Mouse (Mus musculus): ENCODE data around the gene Cryab. TPM values are rescaled to one million over a fixed set of nuclear protein-coding genes. Genes with fewer than 3 reads are reported as not detected.

Cryab gene
- polyA plus RNA-seq, 1 experiment, result 364 TPM

- Histone ChIP-seq H3K4me1 (ENCODE audit: control insufficient read depth, insufficient read depth, low read length) (peaks cover under 1% of the 10 kb centered on the region; the same call in 1 of the 2 replicates), H3K27ac (ENCODE audit: insufficient read depth, low read length) (peak within 1 kb of the TSS; percentile 37; the same call in 1 of the 2 replicates), H3K4me3 (replicated peaks; ENCODE audit: insufficient read depth, low read depth, low read length) (peak within 1 kb of the TSS; percentile 64), H3K27me3 (ENCODE audit: control insufficient read depth, insufficient read depth, low read length) (no peaks in the 10 kb centered on the region)
- TF ChIP-seq POLR2A (IDR thresholded peaks at IDR 0.05; ENCODE audit: borderline replicate concordance, insufficient read depth, low read length) (peak; percentile 32; the same call in 1 of the 2 replicates), CTCF (IDR thresholded peaks at IDR 0.05; ENCODE audit: borderline replicate concordance, insufficient read depth, low read depth, low read length) (peak; percentile 20; the same call in 1 of the 2 replicates)
- 4% methylated on average over 19 of the region's 19 CpGs for WGBS
- DNase-seq, result peak in 1 of 2 experiments; percentile 56
Measured at GRCm38 (mm10) chr9:50746214-50746677, 4.9 kb upstream of the Cryab start, which contains the start of gene 2310030G06Rik. TSS of gene 2310030G06Rik (minus strand) at chr9:50746536.

GRCm38 (mm10) chr9:50750706-50751105 is 419 bp upstream of the Cryab start:
- WGBS, result 51% methylated on average over 6 of the region's 6 CpGs

GRCm38 (mm10) chr9:50752054-50752602 is 1.0 kb downstream of the Cryab start, which contains the start of gene Hspb2:
TSS of gene Hspb2 (minus strand) at chr9:50752354.
- 18% methylated on average over 14 of the region's 14 CpGs for WGBS
- Histone ChIP-seq H3K27me3 (ENCODE audit: control insufficient read depth, insufficient read depth, low read length) (no peaks in the 10 kb centered on the region), H3K4me1 (ENCODE audit: control insufficient read depth, insufficient read depth, low read length) (peaks cover 16% of the 10 kb centered on the region), H3K4me3 (replicated peaks; ENCODE audit: insufficient read depth, low read depth, low read length) (peak within 1 kb of the TSS; percentile 56), H3K27ac (ENCODE audit: insufficient read depth, low read length) (peak within 1 kb of the TSS; percentile 67; the same call in 1 of the 2 replicates)
- no peak for DNase-seq
- TF ChIP-seq CTCF (IDR thresholded peaks at IDR 0.05; ENCODE audit: borderline replicate concordance, insufficient read depth, low read depth, low read length) (no peak), POLR2A (IDR thresholded peaks at IDR 0.05; ENCODE audit: borderline replicate concordance, insufficient read depth, low read length) (no peak)

More at GRCm38 (mm10) chr9:50750706-50751105, 419 bp upstream of the Cryab start:
- TF ChIP-seq CTCF (IDR thresholded peaks at IDR 0.05; ENCODE audit: borderline replicate concordance, insufficient read depth, low read depth, low read length), result no peak
- no peak for TF ChIP-seq POLR2A (IDR thresholded peaks at IDR 0.05; ENCODE audit: borderline replicate concordance, insufficient read depth, low read length)
- Histone ChIP-seq H3K4me1 (ENCODE audit: control insufficient read depth, insufficient read depth, low read length) (peaks cover 16% of the 10 kb centered on the region), H3K27me3 (ENCODE audit: control insufficient read depth, insufficient read depth, low read length) (no peaks in the 10 kb centered on the region), H3K27ac (ENCODE audit: insufficient read depth, low read length) (no peak overlapping the region), H3K4me3 (replicated peaks; ENCODE audit: insufficient read depth, low read depth, low read length) (no peak overlapping the region)
- no peak for DNase-seq

GRCm38 (mm10) chr9:50752784-50753615 is 1.9 kb downstream of the Cryab start:
- Histone ChIP-seq H3K4me3 (replicated peaks; ENCODE audit: insufficient read depth, low read depth, low read length) (peak overlapping the region; percentile 56), H3K27ac (ENCODE audit: insufficient read depth, low read length) (peak overlapping the region; percentile 67; the same call in 1 of the 2 replicates), H3K27me3 (ENCODE audit: control insufficient read depth, insufficient read depth, low read length) (no peaks in the 10 kb centered on the region), H3K4me1 (ENCODE audit: control insufficient read depth, insufficient read depth, low read length) (peaks cover 16% of the 10 kb centered on the region)
- 31% methylated on average over 17 of the region's 17 CpGs for WGBS
- TF ChIP-seq POLR2A (IDR thresholded peaks at IDR 0.05; ENCODE audit: borderline replicate concordance, insufficient read depth, low read length) (peak; percentile 37; the same call in 1 of the 2 replicates), CTCF (IDR thresholded peaks at IDR 0.05; ENCODE audit: borderline replicate concordance, insufficient read depth, low read depth, low read length) (no peak)
- DNase-seq, result peak; percentile 73 to 82

GRCm38 (mm10) chr9:50753947-50754346 is 2.8 kb downstream of the Cryab start:
- H3K27me3 ChIP-seq (ENCODE audit: control insufficient read depth, insufficient read depth, low read length), result no peaks in the 10 kb centered on the region
- WGBS, result 52% methylated on average over 7 of the region's 7 CpGs
- peak overlapping the region; percentile 54; the same call in 1 of the 2 replicates for H3K27ac ChIP-seq (ENCODE audit: insufficient read depth, low read length)
- H3K4me3 ChIP-seq (replicated peaks; ENCODE audit: insufficient read depth, low read depth, low read length), result peak overlapping the region; percentile 30
- DNase-seq, result no peak
- TF ChIP-seq CTCF (IDR thresholded peaks at IDR 0.05; ENCODE audit: borderline replicate concordance, insufficient read depth, low read depth, low read length), result no peak
- TF ChIP-seq POLR2A (IDR thresholded peaks at IDR 0.05; ENCODE audit: borderline replicate concordance, insufficient read depth, low read length), result 0 out of 2 replicates have a peak, but pooled peaks have one; percentile 14
- peaks cover 16% of the 10 kb centered on the region for H3K4me1 ChIP-seq (ENCODE audit: control insufficient read depth, insufficient read depth, low read length)

GRCm38 (mm10) chr9:50756711-50757110 is 5.6 kb downstream of the Cryab start:
- DNase-seq, result no peak
- WGBS, result 47% methylated on average over 5 of the region's 5 CpGs
- no peak overlapping the region for H3K27ac ChIP-seq (ENCODE audit: insufficient read depth, low read length)
- no peak overlapping the region for H3K4me3 ChIP-seq (replicated peaks; ENCODE audit: insufficient read depth, low read depth, low read length)
- TF ChIP-seq CTCF (IDR thresholded peaks at IDR 0.05; ENCODE audit: borderline replicate concordance, insufficient read depth, low read depth, low read length) (no peak), POLR2A (IDR thresholded peaks at IDR 0.05; ENCODE audit: borderline replicate concordance, insufficient read depth, low read length) (no peak)
- H3K27me3 ChIP-seq (ENCODE audit: control insufficient read depth, insufficient read depth, low read length), result no peaks in the 10 kb centered on the region
- peaks cover 11% of the 10 kb centered on the region for H3K4me1 ChIP-seq (ENCODE audit: control insufficient read depth, insufficient read depth, low read length)

- Histone ChIP-seq H3K27me3 (ENCODE audit: control insufficient read depth, insufficient read depth, low read length) (no peaks in the 10 kb centered on the region), H3K27ac (ENCODE audit: insufficient read depth, low read length) (no peak overlapping the region), H3K4me1 (ENCODE audit: control insufficient read depth, insufficient read depth, low read length) (no peaks in the 10 kb centered on the region), H3K4me3 (replicated peaks; ENCODE audit: insufficient read depth, low read depth, low read length) (no peak overlapping the region)
- 64% methylated on average over 6 of the region's 6 CpGs for WGBS
- TF ChIP-seq POLR2A (IDR thresholded peaks at IDR 0.05; ENCODE audit: borderline replicate concordance, insufficient read depth, low read length) (no peak), CTCF (IDR thresholded peaks at IDR 0.05; ENCODE audit: borderline replicate concordance, insufficient read depth, low read depth, low read length) (no peak)
- DNase-seq, result no peak
Measured at GRCm38 (mm10) chr9:50761520-50762243, 10.6 kb downstream of the Cryab start.
